Mouse (Mus musculus): ENCODE measurements around the gene Cacna1c. TPM values are rescaled to one million over a fixed set of nuclear protein-coding genes. Genes with fewer than 3 reads are reported as not detected.

The Cacna1c gene
- polyA plus RNA-seq, 1 experiment from 2014 or later: 13.7 TPM

- no peaks in the 10 kb centered on the region for H3K27me3 ChIP-seq (ENCODE audit: control insufficient read depth, insufficient read depth, low read length)
- no peaks in the 10 kb centered on the region for H3K36me3 ChIP-seq (ENCODE audit: control insufficient read depth, insufficient read depth, low read length)
- no peak overlapping the region for H3K4me2 ChIP-seq (ENCODE audit: low read depth, low read length)
- H3K4me3 ChIP-seq (ENCODE audit: low read depth, low read length): no peak overlapping the region
- H3K9ac ChIP-seq (replicated peaks; ENCODE audit: low read depth, low read length): no peak overlapping the region
- WGBS: 75% methylated on average over 7 of the region's 7 CpGs
- no peaks in the 10 kb centered on the region for H3K9me3 ChIP-seq (ENCODE audit: control insufficient read depth, low read length)
- H3K4me1 ChIP-seq (ENCODE audit: control insufficient read depth, insufficient read depth, low read length): no peaks in the 10 kb centered on the region
- no peak for ATAC-seq (ENCODE audit: low read depth)
- H3K27ac ChIP-seq (ENCODE audit: low read depth, low read length): no peak overlapping the region
Measured at GRCm38 (mm10) chr6:119139561-119139960, 56.7 kb downstream of the Cacna1c start.

GRCm38 (mm10) chr6:119137768-119138167 lies 58.5 kb downstream of the Cacna1c start:
- WGBS: 88% methylated on average over 10 of the region's 10 CpGs
- H3K27ac ChIP-seq (ENCODE audit: low read depth, low read length): no peak overlapping the region
- no peak overlapping the region for H3K4me2 ChIP-seq (ENCODE audit: low read depth, low read length)
- no peak for ATAC-seq (ENCODE audit: low read depth)
- no peaks in the 10 kb centered on the region for H3K9me3 ChIP-seq (ENCODE audit: control insufficient read depth, low read length)
- no peaks in the 10 kb centered on the region for H3K27me3 ChIP-seq (ENCODE audit: control insufficient read depth, insufficient read depth, low read length)
- no peak overlapping the region for H3K9ac ChIP-seq (replicated peaks; ENCODE audit: low read depth, low read length)
- no peaks in the 10 kb centered on the region for H3K4me1 ChIP-seq (ENCODE audit: control insufficient read depth, insufficient read depth, low read length)
- H3K4me3 ChIP-seq (ENCODE audit: low read depth, low read length): no peak overlapping the region
- H3K36me3 ChIP-seq (ENCODE audit: control insufficient read depth, insufficient read depth, low read length): no peaks in the 10 kb centered on the region

GRCm38 (mm10) chr6:119132863-119133262 lies 63.4 kb downstream of the Cacna1c start:
- no peaks in the 10 kb centered on the region for H3K9me3 ChIP-seq (ENCODE audit: control insufficient read depth, low read length)
- H3K4me1 ChIP-seq (ENCODE audit: control insufficient read depth, insufficient read depth, low read length): no peaks in the 10 kb centered on the region
- 87% methylated on average over 4 of the region's 4 CpGs for WGBS
- ATAC-seq (ENCODE audit: low read depth): no peak
- no peak overlapping the region for H3K4me2 ChIP-seq (ENCODE audit: low read depth, low read length)
- H3K4me3 ChIP-seq (ENCODE audit: low read depth, low read length): no peak overlapping the region
- H3K27me3 ChIP-seq (ENCODE audit: control insufficient read depth, insufficient read depth, low read length): no peaks in the 10 kb centered on the region
- H3K27ac ChIP-seq (ENCODE audit: low read depth, low read length): no peak overlapping the region
- H3K36me3 ChIP-seq (ENCODE audit: control insufficient read depth, insufficient read depth, low read length): no peaks in the 10 kb centered on the region
- no peak overlapping the region for H3K9ac ChIP-seq (replicated peaks; ENCODE audit: low read depth, low read length)

DNA sequence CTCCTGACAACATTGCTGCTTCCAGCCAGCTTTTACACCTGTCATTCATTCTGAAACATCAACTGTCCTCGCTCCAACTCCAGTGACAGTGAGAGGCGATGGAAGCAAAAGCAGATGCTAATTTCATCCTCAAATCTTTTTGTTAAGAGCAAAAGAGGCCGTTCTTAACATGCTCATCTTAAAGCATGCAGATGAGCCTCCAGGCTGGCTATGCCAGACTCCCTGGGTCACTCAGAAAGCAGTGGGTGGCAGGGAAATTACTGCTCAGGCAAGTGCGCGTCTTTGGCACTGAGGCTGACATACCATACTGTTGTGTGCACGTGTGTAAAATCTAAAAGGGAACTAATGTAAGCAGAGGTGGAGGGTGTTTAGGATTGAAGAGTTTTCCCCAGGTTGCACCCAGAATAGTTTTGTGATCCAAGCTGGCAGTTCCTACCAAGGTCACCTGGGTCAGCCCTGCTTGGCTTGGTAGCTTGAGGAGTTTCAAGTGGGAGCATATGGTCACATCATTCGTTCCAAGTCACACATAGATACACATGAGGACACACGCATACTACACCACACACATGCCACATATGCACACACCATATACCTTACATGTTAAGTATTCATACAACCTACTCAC lies 64.0 kb downstream of the Cacna1c start:
- H3K4me1 ChIP-seq (ENCODE audit: control insufficient read depth, insufficient read depth, low read length): no peaks in the 10 kb centered on the region
- H3K36me3 ChIP-seq (ENCODE audit: control insufficient read depth, insufficient read depth, low read length): no peaks in the 10 kb centered on the region
- no peak overlapping the region for H3K4me2 ChIP-seq (ENCODE audit: low read depth, low read length)
- H3K27me3 ChIP-seq (ENCODE audit: control insufficient read depth, insufficient read depth, low read length): no peaks in the 10 kb centered on the region
- WGBS: 73% methylated on average over 8 of the region's 8 CpGs
- H3K9me3 ChIP-seq (ENCODE audit: control insufficient read depth, low read length): no peaks in the 10 kb centered on the region
- H3K9ac ChIP-seq (replicated peaks; ENCODE audit: low read depth, low read length): no peak overlapping the region
- ATAC-seq (ENCODE audit: low read depth): no peak
- no peak overlapping the region for H3K27ac ChIP-seq (ENCODE audit: low read depth, low read length)
- H3K4me3 ChIP-seq (ENCODE audit: low read depth, low read length): no peak overlapping the region

DNA sequence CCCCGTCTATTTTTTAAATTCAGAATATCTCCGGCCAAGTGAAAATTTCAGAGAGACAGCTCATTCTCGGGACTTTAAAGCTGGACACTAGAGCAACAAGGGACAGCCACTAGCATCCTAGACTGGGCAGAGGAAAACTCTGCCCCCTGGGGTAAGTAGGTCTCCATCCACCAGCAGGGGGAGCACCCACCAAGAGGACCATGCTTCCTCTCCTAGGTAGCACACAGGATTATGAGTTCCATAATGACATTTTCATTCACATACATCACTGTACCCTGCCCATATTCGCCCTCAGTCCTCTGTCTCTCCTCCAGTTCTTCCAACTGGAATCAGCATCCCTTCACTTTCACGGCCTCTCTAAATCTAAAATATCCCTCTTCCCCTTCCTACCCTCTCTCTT lies 66.6 kb downstream of the Cacna1c start:
- no peak for ATAC-seq (ENCODE audit: low read depth)
- H3K4me3 ChIP-seq (ENCODE audit: low read depth, low read length): no peak overlapping the region
- no peak overlapping the region for H3K27ac ChIP-seq (ENCODE audit: low read depth, low read length)
- 80% methylated on average over 5 of the region's 5 CpGs for WGBS
- H3K36me3 ChIP-seq (ENCODE audit: control insufficient read depth, insufficient read depth, low read length): no peaks in the 10 kb centered on the region
- H3K27me3 ChIP-seq (ENCODE audit: control insufficient read depth, insufficient read depth, low read length): no peaks in the 10 kb centered on the region
- H3K4me1 ChIP-seq (ENCODE audit: control insufficient read depth, insufficient read depth, low read length): no peaks in the 10 kb centered on the region
- H3K9me3 ChIP-seq (ENCODE audit: control insufficient read depth, low read length): no peaks in the 10 kb centered on the region
- no peak overlapping the region for H3K4me2 ChIP-seq (ENCODE audit: low read depth, low read length)
- no peak overlapping the region for H3K9ac ChIP-seq (replicated peaks; ENCODE audit: low read depth, low read length)

- Histone ChIP-seq H3K4me2 (ENCODE audit: low read depth, low read length) (no peak overlapping the region), H3K27ac (ENCODE audit: low read depth, low read length) (no peak overlapping the region)
- no peak for ATAC-seq (ENCODE audit: low read depth)
Measured at GRCm38 (mm10) chr6:119128521-119128920, 67.7 kb downstream of the Cacna1c start.

GRCm38 (mm10) chr6:119128076-119128475 lies 68.1 kb downstream of the Cacna1c start:
- Histone ChIP-seq H3K9ac (replicated peaks; ENCODE audit: low read depth, low read length) (no peak overlapping the region), H3K27me3 (ENCODE audit: control insufficient read depth, insufficient read depth, low read length) (no peaks in the 10 kb centered on the region), H3K4me2 (ENCODE audit: low read depth, low read length) (no peak overlapping the region), H3K4me3 (ENCODE audit: low read depth, low read length) (no peak overlapping the region), H3K9me3 (ENCODE audit: control insufficient read depth, low read length) (no peaks in the 10 kb centered on the region), H3K4me1 (ENCODE audit: control insufficient read depth, insufficient read depth, low read length) (no peaks in the 10 kb centered on the region), H3K27ac (ENCODE audit: low read depth, low read length) (no peak overlapping the region), H3K36me3 (ENCODE audit: control insufficient read depth, insufficient read depth, low read length) (no peaks in the 10 kb centered on the region)
- ATAC-seq (ENCODE audit: low read depth): no peak
- 100% methylated on average over 1 of the region's 1 CpGs for WGBS

More at GRCm38 (mm10) chr6:119128521-119128920, 67.7 kb downstream of the Cacna1c start:
- Histone ChIP-seq H3K27me3 (ENCODE audit: control insufficient read depth, insufficient read depth, low read length) (no peaks in the 10 kb centered on the region), H3K36me3 (ENCODE audit: control insufficient read depth, insufficient read depth, low read length) (no peaks in the 10 kb centered on the region), H3K9ac (replicated peaks; ENCODE audit: low read depth, low read length) (no peak overlapping the region), H3K9me3 (ENCODE audit: control insufficient read depth, low read length) (no peaks in the 10 kb centered on the region), H3K4me3 (ENCODE audit: low read depth, low read length) (no peak overlapping the region), H3K4me1 (ENCODE audit: control insufficient read depth, insufficient read depth, low read length) (no peaks in the 10 kb centered on the region)
- WGBS: 72% methylated on average over 8 of the region's 8 CpGs

DNA sequence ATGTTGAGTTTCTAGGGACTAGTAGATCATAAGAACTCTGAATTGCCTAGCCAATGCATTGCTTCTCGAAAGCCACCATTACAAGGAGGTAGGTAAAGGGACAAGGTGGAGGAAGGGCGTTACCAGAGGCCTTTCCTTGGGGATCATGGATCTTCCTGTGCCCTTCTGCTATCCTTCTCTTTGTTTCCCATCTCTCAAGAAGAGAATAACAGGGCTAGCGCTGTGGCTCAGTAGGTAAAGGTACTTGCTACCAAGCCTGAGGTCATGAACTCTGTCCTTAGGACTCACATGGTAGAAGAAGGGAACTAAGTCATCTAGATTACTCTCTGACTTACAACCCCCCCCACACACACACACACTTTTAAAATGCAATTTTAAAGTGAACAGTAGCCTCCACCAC lies 69.2 kb downstream of the Cacna1c start:
- no peak overlapping the region for H3K27ac ChIP-seq (ENCODE audit: low read depth, low read length)
- no peaks in the 10 kb centered on the region for H3K9me3 ChIP-seq (ENCODE audit: control insufficient read depth, low read length)
- no peaks in the 10 kb centered on the region for H3K27me3 ChIP-seq (ENCODE audit: control insufficient read depth, insufficient read depth, low read length)
- no peak overlapping the region for H3K4me2 ChIP-seq (ENCODE audit: low read depth, low read length)
- 90% methylated on average over 3 of the region's 3 CpGs for WGBS
- no peak for ATAC-seq (ENCODE audit: low read depth)
- no peaks in the 10 kb centered on the region for H3K4me1 ChIP-seq (ENCODE audit: control insufficient read depth, insufficient read depth, low read length)
- H3K4me3 ChIP-seq (ENCODE audit: low read depth, low read length): no peak overlapping the region
- H3K9ac ChIP-seq (replicated peaks; ENCODE audit: low read depth, low read length): no peak overlapping the region
- no peaks in the 10 kb centered on the region for H3K36me3 ChIP-seq (ENCODE audit: control insufficient read depth, insufficient read depth, low read length)

DNA sequence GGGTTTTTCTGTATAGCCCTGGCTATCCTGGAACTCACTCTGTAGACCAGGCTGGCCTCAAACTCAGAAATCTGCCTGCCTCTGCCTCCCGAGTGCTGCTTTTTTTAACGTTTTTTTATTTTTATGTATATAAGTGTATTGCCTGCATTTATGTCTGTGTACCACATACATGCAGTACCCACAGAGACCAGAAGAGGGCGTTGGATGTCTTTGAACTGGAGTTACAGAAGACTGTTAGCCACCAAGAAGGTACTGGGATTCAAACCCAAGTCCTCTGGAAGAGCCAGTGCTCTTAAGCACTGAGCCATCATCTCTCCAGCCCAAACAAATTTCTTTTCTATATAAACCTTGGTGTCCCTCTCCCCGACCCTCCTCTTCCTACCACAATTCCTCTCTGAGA lies 77.8 kb downstream of the Cacna1c start:
- no peak overlapping the region for H3K4me2 ChIP-seq (ENCODE audit: low read depth, low read length)
- H3K4me3 ChIP-seq (ENCODE audit: low read depth, low read length): no peak overlapping the region
- no peak for ATAC-seq (ENCODE audit: low read depth)
- no peaks in the 10 kb centered on the region for H3K9me3 ChIP-seq (ENCODE audit: control insufficient read depth, low read length)
- H3K27me3 ChIP-seq (ENCODE audit: control insufficient read depth, insufficient read depth, low read length): no peaks in the 10 kb centered on the region
- 59% methylated on average over 4 of the region's 4 CpGs for WGBS
- no peaks in the 10 kb centered on the region for H3K36me3 ChIP-seq (ENCODE audit: control insufficient read depth, insufficient read depth, low read length)
- no peak overlapping the region for H3K9ac ChIP-seq (replicated peaks; ENCODE audit: low read depth, low read length)
- H3K27ac ChIP-seq (ENCODE audit: low read depth, low read length): no peak overlapping the region
- no peaks in the 10 kb centered on the region for H3K4me1 ChIP-seq (ENCODE audit: control insufficient read depth, insufficient read depth, low read length)
